Mouse (Mus musculus): Measurements from ENCODE around the gene 2900026A02Rik.

Gene 2900026A02Rik

GRCm38 (mm10) chr5:113043531-113043930 is 177.5 kb downstream of the 2900026A02Rik start:
- peak; percentile 44 to 62 for DNase-seq (ENCODE audit: low spot score in 2 of 2)

- peak; percentile 49 to 77 for DNase-seq (ENCODE audit: low spot score in 2 of 2)
Measured at GRCm38 (mm10) chr5:113041567-113042071, 179.4 kb downstream of the 2900026A02Rik start.

- DNase-seq (ENCODE audit: low spot score in 2 of 2), result no peak
Measured at GRCm38 (mm10) chr5:113040776-113041175, 180.3 kb downstream of the 2900026A02Rik start.

GRCm38 (mm10) chr5:113038601-113039000 is 182.4 kb downstream of the 2900026A02Rik start:
- no peak for DNase-seq (ENCODE audit: low spot score in 2 of 2)
